Mouse (Mus musculus) small intestine, adult 2 months (tissue): ENCODE data around the gene Lrch1.

ENCODE experiments used
- CTCF ChIP-seq: fragments of 200-500 bp; IDR thresholded peaks from 2 replicates; pipeline ENCODE4 v1.5.1; 2012; ENCODE audit warnings: low read depth, mild to moderate bottlenecking, control low read depth, inconsistent platforms, low read length, moderate library complexity, mixed read lengths; ENCODE audit not compliant: insufficient replicate concordance, insufficient read length; ENCODE audit errors: extremely low read depth
- POLR2A ChIP-seq: fragments of 200-500 bp; IDR thresholded peaks from 2 replicates; pipeline ENCODE4 v1.6.1; 2012; ENCODE audit warnings: low read depth, mild to moderate bottlenecking, control low read depth, inconsistent platforms, low read length, moderate library complexity

GRCm38 (mm10) chr14:74797386-74798062 lies 150.2 kb downstream of the Lrch1 start:
- TF ChIP-seq CTCF: no peak
- no peak for TF ChIP-seq POLR2A
